Mouse (Mus musculus) bone marrow, adult 2 months (tissue): ENCODE measurements at regions not wholly inside any gene's neighbourhood (a gene's known extent, or its start where the extent isn't known, plus 50 kb on each side); places are given as distances from the start of the nearest gene placed in this dataset.

Source experiments
- CTCF ChIP-seq: fragments of 200-500 bp; IDR thresholded peaks from 2 replicates; pipeline ENCODE4 v1.5.1; 2011; ENCODE audit warnings: low read length, control low read depth; ENCODE audit not compliant: control insufficient read depth, insufficient read depth
- POLR2A ChIP-seq: fragments of 200-500 bp; IDR thresholded peaks from 2 replicates; pipeline ENCODE4 v1.6.1; 2011; ENCODE audit warnings: low read depth, mild to moderate bottlenecking, control low read depth, low read length, borderline replicate concordance; ENCODE audit not compliant: control insufficient read depth

- TF ChIP-seq POLR2A (no peak), CTCF (no peak)
Measured at GRCm38 (mm10) chr4:124302950-124303349, 307.7 kb downstream of the 3100002H09Rik start.
